Mouse (Mus musculus) midbrain, embryonic 13.5 days (tissue): ENCODE results near the gene Rbp1. TPM values are rescaled to one million over a fixed set of nuclear protein-coding genes. Genes with fewer than 3 reads are reported as not detected.

Source experiments
- ATAC-seq: fragments of 200-750 bp; cut with Nextera tagmentation; 2 replicates; pipeline ENCODE4 v1.8.0; 2017; ENCODE audit warnings: mild to moderate bottlenecking, moderate TSS enrichment, moderate library complexity
- H3K27ac ChIP-seq: fragments of 300-500 bp; sonication (generic); 2 replicates; pipeline ENCODE4 v1.5.1; 2015; ENCODE audit warnings: inconsistent platforms, mild to moderate bottlenecking, moderate library complexity
- H3K27me3 ChIP-seq: fragments of 300-500 bp; sonication (generic); 2 replicates; pipeline ENCODE4 v1.6.1; 2015; ENCODE audit warnings: mild to moderate bottlenecking, inconsistent platforms
- H3K36me3 ChIP-seq: fragments of 300-500 bp; sonication (generic); 2 replicates; pipeline ENCODE4 v1.6.1; 2015; ENCODE audit warnings: mild to moderate bottlenecking, inconsistent platforms
- H3K4me1 ChIP-seq: fragments of 300-500 bp; sonication (generic); replicated peaks from 2 replicates; pipeline ENCODE4 v1.6.1; 2015; ENCODE audit warnings: inconsistent platforms
- H3K4me2 ChIP-seq: fragments of 300-500 bp; sonication (generic); replicated peaks from 2 replicates; pipeline ENCODE4 v1.6.1; 2015; ENCODE audit warnings: moderate library complexity, mild to moderate bottlenecking, inconsistent platforms
- H3K4me3 ChIP-seq: fragments of 300-500 bp; sonication (generic); replicated peaks from 2 replicates; pipeline ENCODE4 v1.5.1; 2015; ENCODE audit warnings: mild to moderate bottlenecking, inconsistent platforms
- H3K9ac ChIP-seq: fragments of 300-500 bp; sonication (generic); replicated peaks from 2 replicates; pipeline ENCODE4 v1.6.1; 2015; ENCODE audit warnings: mild to moderate bottlenecking, inconsistent platforms
- H3K9me3 ChIP-seq: fragments of 300-500 bp; sonication (generic); 2 replicates; pipeline ENCODE4 v1.6.1; 2016; ENCODE audit warnings: mild to moderate bottlenecking, inconsistent platforms
- WGBS: fragments of 180-500 bp; shearing (Covaris S2); methylation state at CpG from one replicate; pipeline ENCODE4 v1.1.7; 2015; 5-methylcytosine and 5-hydroxymethylcytosine counted together
- polyA plus RNA-seq: library from polyadenylated mRNA; unstranded; fragments of >200 nt; fragmentation: Nextera tagmentation; extraction: Ambion mirVana; gene quantifications from 2 replicates; pipeline ENCODE4 v1.2.1, GENCODE M21; 2015

Rbp1 gene
- polyA plus RNA-seq, 1 experiment from 2014 or later = 28.4 TPM

DNA sequence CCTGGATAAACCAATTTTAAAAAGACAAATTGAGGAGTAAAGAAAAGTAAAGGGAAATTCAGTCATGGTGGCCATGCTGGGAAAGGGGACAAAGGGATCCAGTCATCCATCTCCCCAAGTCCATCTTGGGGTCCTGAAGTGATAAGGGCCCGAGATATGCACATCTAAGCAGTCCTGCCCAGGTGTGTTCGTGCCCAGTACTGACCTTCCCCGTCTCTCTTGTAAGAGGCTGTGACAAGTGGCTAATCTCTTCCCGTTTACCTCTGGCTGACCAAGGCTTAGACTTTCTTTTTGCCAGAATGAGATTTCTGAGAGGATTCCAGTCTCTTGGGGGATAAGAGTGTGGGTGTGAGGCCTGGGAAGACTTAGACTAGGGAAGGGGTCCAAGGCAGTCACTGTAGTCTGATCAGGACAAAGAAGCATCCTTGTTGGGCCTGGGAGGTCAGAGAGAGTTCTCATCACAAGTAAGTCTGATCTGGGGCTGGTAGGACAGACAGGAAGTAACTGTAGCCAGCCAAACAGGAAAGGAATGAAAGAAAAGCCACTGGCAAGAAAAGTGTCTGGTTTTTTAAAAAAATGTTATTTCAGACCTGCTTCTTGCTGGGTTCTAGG, 5.3 kb downstream of the Rbp1 start:
- H3K36me3 ChIP-seq = no peaks in the 10 kb centered on the region
- H3K4me1 ChIP-seq = peaks cover 32% of the 10 kb centered on the region
- ATAC-seq = no peak
- no peak overlapping the region for H3K9ac ChIP-seq
- no peaks in the 10 kb centered on the region for H3K9me3 ChIP-seq
- no peak overlapping the region for H3K27ac ChIP-seq
- WGBS = 71% methylated on average over 4 of the region's 4 CpGs
- H3K27me3 ChIP-seq = peaks cover 57% of the 10 kb centered on the region
- H3K4me3 ChIP-seq = no peak overlapping the region
- H3K4me2 ChIP-seq = no peak overlapping the region

DNA sequence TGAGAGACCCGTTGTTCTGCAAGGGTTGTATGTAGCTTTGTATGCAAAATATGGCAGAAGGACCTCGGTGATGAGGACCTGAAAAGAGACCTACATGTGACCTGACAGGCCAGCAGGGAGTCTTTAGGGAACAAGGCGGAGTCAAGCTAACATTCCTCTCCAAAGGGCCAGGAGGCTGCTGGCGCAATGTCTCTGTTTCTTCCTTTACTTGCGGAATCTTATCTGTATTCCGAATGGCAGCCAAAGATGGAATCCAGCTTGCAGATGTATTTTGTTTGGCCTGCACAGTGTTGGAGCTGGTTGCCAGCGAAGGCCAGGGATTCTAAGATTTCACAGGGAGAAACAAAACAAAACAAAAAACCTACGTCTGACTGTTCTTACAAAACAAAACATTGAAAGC, 6.0 kb downstream of the Rbp1 start:
- Histone ChIP-seq H3K4me3 (no peak overlapping the region), H3K4me2 (no peak overlapping the region), H3K9me3 (no peaks in the 10 kb centered on the region), H3K9ac (no peak overlapping the region), H3K27me3 (peaks cover 50% of the 10 kb centered on the region), H3K4me1 (peaks cover 35% of the 10 kb centered on the region), H3K27ac (no peak overlapping the region), H3K36me3 (no peaks in the 10 kb centered on the region)
- 73% methylated on average over 8 of the region's 8 CpGs for WGBS
- no peak for ATAC-seq

DNA sequence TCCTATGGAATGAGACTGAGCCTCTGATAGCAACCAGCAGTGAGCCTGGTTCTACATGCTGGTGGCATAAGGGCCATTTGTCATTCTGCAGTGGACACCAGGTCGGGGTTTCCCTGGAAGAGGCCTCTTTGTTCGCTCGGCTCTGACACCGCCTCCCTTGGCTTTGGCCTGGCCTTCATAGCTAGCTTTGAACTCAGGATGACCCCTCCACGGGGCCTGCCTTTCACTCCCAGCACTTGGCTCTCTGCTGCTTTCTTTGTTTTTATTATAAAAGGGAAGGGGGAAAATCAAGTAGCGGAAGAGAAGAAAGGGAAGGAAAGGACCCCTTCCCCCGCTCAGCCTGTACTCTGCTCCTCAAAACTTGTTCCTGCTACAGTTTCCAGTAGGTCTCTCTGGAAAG, 7.0 kb downstream of the Rbp1 start:
- no peak overlapping the region for H3K4me3 ChIP-seq
- ATAC-seq = no peak

DNA sequence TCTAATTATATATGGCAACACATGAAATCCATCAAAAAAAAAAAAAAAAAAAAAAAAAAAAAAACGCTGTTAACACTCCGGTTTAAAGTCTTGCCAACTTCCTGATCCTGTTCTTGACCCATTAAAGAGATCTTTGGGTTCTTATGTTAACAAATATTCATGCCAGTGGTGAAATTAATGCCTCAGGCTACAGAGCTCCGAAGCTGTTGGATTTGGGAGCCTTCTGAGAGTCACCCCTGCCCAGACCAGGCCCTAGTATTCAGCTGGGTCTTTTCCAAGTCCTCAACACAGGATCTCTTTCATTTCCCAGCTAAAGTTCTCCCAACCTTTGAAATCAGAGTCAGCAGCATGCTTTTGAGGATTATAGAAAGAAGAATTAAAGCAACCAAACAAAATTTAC, 7.8 kb downstream of the Rbp1 start:
- Histone ChIP-seq H3K4me1 (peaks cover 24% of the 10 kb centered on the region), H3K36me3 (no peaks in the 10 kb centered on the region)

More for the DNA sequence above, 7.0 kb downstream of the Rbp1 start:
- Histone ChIP-seq H3K4me1 (peaks cover 31% of the 10 kb centered on the region), H3K27ac (no peak overlapping the region), H3K27me3 (peaks cover 43% of the 10 kb centered on the region), H3K4me2 (no peak overlapping the region), H3K9me3 (no peaks in the 10 kb centered on the region), H3K9ac (no peak overlapping the region), H3K36me3 (no peaks in the 10 kb centered on the region)
- 10% methylated on average over 7 of the region's 7 CpGs for WGBS

DNA sequence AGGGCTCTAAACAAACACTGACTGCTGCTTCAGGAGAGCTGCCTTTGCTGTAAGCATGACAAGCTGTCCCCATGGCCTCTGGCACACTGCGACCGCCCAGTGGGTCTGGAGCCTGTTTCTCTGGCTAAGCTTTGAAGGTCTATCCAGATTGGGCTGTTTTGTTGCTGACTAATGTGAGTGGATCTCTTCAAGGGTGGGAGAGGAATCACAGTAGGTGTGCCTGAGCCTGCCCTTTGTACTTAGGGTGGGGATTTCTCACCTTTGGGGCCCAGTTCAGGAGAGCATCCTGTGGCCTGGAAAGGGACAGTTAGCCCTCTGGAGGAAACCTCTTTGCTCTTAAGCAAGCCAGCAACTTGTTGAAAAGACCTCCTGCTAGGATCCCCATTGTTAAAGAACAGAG, 10.3 kb downstream of the Rbp1 start:
- no peaks in the 10 kb centered on the region for H3K36me3 ChIP-seq
- no peak for ATAC-seq
- 14% methylated on average over 2 of the region's 2 CpGs for WGBS

More for the DNA sequence above, 7.8 kb downstream of the Rbp1 start:
- ATAC-seq = no peak
- Histone ChIP-seq H3K4me3 (no peak overlapping the region), H3K9ac (no peak overlapping the region), H3K27ac (no peak overlapping the region), H3K9me3 (no peaks in the 10 kb centered on the region), H3K27me3 (peaks cover 36% of the 10 kb centered on the region), H3K4me2 (no peak overlapping the region)
- 72% methylated on average over 3 of the region's 3 CpGs for WGBS

DNA sequence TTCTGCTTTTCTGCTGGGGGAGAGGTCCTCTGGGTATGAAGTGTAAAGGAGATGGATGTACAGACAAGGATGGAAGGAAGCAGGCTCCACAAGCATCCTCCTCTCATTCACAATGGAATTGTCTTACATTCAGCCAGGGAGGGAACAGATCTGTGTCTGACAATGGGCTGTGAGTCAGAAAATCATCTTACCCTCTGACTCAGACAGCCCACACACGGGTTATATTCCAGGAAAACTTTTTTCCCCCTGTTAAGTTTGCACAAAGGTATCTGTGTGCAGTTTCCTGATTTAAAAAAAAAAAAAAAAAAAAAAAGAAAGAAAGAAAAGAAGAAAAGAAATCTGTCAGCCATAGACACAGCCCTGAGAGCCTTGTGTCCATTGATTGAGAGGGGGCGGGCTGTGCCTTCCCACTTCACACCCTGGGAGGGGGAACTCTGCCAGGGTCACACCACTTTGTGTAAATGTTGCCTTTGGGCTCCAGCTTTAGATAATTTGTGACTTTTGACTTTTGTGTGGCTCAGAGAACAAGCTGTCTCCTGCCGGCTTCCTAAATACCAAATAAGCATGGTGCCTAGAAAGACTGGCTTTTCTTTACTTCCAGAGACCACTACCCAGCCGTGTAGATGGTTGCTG, 11.3 kb downstream of the Rbp1 start:
- 17% methylated on average over 4 of the region's 4 CpGs for WGBS
- no peak for ATAC-seq
- Histone ChIP-seq H3K4me2 (no peak overlapping the region), H3K9ac (no peak overlapping the region), H3K27me3 (peaks cover 14% of the 10 kb centered on the region; the same call in 1 of the 2 replicates), H3K4me3 (no peak overlapping the region), H3K36me3 (no peaks in the 10 kb centered on the region), H3K27ac (no peak overlapping the region), H3K4me1 (peaks cover 20% of the 10 kb centered on the region), H3K9me3 (no peaks in the 10 kb centered on the region)

More for the DNA sequence above, 10.3 kb downstream of the Rbp1 start:
- Histone ChIP-seq H3K27ac (no peak overlapping the region), H3K4me3 (no peak overlapping the region), H3K4me1 (peaks cover 17% of the 10 kb centered on the region), H3K9me3 (no peaks in the 10 kb centered on the region), H3K9ac (no peak overlapping the region), H3K27me3 (peaks cover 14% of the 10 kb centered on the region; the same call in 1 of the 2 replicates), H3K4me2 (no peak overlapping the region)

DNA sequence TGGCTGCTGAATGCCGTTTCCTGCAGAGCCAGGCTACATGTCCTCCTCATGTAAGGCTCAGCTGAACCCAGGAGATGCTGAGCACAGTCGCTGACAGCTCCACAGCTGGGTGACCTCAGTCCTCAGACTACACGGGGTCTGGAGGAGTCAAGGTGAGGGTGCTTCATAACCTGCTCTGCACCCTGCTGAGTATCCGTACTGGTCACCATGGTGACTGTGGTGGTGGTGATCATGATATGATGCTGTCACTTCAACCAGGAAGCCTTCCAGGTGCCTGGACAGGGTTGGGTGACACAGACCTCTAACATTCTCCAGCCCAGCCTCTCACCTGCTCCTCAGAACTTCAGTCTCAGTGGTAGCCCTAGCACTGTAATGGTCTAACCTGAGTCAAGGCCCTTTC, 15.1 kb downstream of the Rbp1 start:
- no peak overlapping the region for H3K27ac ChIP-seq
- 89% methylated on average over 4 of the region's 4 CpGs for WGBS
- H3K4me2 ChIP-seq = no peak overlapping the region
- no peak overlapping the region for H3K9ac ChIP-seq
- no peaks in the 10 kb centered on the region for H3K9me3 ChIP-seq
- peaks cover 2% of the 10 kb centered on the region; the same call in 1 of the 2 replicates for H3K27me3 ChIP-seq
- H3K4me3 ChIP-seq = no peak overlapping the region
- no peaks in the 10 kb centered on the region for H3K36me3 ChIP-seq
- H3K4me1 ChIP-seq = peaks cover 14% of the 10 kb centered on the region
- ATAC-seq = no peak

DNA sequence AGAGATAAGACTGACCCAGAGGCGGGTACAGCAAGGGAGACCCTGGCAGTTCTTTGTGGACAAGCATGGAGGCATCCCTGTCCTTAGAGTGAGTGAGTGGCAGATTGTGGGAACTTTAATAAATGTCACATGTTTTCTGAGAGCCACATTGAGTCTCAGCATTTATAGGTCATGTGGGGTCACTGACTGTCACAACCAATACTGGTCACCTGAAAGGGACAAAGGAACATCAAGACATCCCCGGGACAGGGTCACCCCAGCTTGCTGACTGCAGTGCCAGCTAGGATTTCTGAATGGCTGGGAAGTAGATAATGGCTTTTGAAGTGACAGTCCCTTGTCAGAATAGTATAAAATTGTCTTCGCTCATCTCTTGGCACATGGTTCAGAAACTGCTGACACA, 16.3 kb downstream of the Rbp1 start:
- Histone ChIP-seq H3K4me3 (no peak overlapping the region), H3K4me1 (peaks cover 4% of the 10 kb centered on the region; the same call in 1 of the 2 replicates), H3K27me3 (no peaks in the 10 kb centered on the region; the same call in 1 of the 2 replicates), H3K9ac (no peak overlapping the region), H3K4me2 (no peak overlapping the region), H3K9me3 (no peaks in the 10 kb centered on the region), H3K27ac (no peak overlapping the region), H3K36me3 (no peaks in the 10 kb centered on the region)
- WGBS = 60% methylated on average over 3 of the region's 3 CpGs
- ATAC-seq = no peak

DNA sequence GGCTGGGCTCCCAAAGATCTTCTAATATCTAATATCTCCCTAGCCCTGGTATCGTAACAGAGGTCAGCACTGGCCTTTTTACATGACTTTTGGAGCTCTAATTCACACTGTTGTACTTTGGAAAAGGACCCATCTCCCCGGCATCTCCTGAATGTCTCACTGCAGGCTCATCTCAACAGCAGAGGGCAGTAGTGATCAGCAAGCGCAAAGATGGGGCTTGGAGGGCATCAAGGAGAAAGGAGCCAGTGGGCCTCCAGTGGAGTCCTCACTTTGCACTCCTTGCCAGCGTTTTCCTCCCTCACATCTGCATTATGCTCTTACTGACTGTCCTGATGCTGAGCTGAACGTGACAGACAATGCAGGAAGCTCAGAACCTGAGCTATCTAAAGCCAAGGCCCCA, 19.9 kb downstream of the Rbp1 start:
- no peak overlapping the region for H3K4me2 ChIP-seq
- no peaks in the 10 kb centered on the region for H3K9me3 ChIP-seq
- no peak overlapping the region for H3K4me3 ChIP-seq
- H3K27ac ChIP-seq = no peak overlapping the region
- no peaks in the 10 kb centered on the region for H3K27me3 ChIP-seq
- ATAC-seq = no peak
- no peak overlapping the region for H3K9ac ChIP-seq
- peaks cover 3% of the 10 kb centered on the region; the same call in 1 of the 2 replicates for H3K4me1 ChIP-seq
- H3K36me3 ChIP-seq = no peaks in the 10 kb centered on the region
- WGBS = 46% methylated on average over 5 of the region's 5 CpGs

DNA sequence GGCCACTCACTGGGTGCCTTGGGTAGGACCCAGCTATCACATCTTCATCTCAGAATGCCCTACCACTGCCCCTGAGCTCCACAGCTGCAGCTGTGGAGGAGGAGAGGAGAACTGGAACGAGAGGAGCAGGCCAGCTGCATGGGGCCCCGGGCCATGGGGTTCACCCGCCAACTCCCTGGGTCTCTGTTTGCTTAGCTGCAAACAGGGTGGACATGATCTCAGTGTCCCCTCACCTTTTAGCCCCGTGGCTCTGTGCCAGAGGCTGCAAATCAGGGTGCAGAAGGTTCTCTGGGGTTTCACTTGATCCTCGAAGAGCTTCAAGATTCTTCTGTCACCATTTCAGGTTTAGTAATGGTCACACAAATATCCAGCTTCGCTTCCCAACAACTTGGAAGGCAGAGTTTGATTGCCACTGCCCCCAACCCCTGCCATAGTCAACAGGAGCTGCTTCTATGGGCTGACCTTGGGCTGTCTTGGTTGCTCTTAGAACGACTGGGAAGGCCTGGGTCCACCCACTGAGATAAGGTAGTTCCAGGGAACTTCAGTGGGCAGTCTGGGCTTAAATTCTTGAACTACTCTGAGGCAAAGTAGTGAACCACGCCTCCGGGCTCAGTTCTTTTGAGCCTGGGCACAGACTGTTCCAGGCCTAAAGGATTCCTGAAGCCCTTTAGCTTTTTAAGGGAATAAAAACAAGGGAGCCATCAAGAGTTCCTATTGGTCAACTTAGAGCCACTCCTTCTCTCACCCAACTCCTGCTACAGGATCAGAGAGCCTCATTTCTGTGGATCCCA, 22.8 kb downstream of the Rbp1 start:
- H3K4me2 ChIP-seq = no peak overlapping the region
- H3K4me1 ChIP-seq = peaks cover 7% of the 10 kb centered on the region; the same call in 1 of the 2 replicates
- H3K27ac ChIP-seq = no peak overlapping the region
- no peak for ATAC-seq
- H3K9ac ChIP-seq = no peak overlapping the region
- H3K36me3 ChIP-seq = no peaks in the 10 kb centered on the region
- H3K27me3 ChIP-seq = no peaks in the 10 kb centered on the region
- no peaks in the 10 kb centered on the region for H3K9me3 ChIP-seq
- no peak overlapping the region for H3K4me3 ChIP-seq
- WGBS = 77% methylated on average over 9 of the region's 9 CpGs

DNA sequence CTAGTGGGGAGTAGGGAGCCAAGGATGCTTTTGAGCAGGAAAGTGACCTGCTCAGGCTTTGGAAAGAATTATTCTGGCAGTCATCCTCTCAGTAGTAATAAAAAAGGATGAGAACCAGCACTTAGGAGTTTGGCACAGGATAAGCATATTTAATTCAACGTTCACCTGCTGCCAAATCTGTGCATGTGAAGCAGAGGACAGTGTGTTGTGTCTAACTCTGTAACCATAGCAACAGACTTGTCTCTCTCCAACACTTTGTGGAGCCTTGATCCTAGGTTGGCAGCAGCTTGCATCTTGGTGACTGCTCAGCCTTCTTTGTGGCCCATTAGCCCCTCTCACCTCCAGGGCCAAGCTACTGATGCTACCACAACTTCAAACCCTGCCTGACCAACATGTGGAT, 28.2 kb downstream of the Rbp1 start:
- WGBS = 85% methylated on average over 1 of the region's 1 CpGs
- Histone ChIP-seq H3K4me2 (no peak overlapping the region), H3K36me3 (no peaks in the 10 kb centered on the region), H3K27ac (no peak overlapping the region), H3K9ac (no peak overlapping the region), H3K4me3 (no peak overlapping the region), H3K4me1 (peaks cover 7% of the 10 kb centered on the region; the same call in 1 of the 2 replicates), H3K9me3 (no peaks in the 10 kb centered on the region), H3K27me3 (no peaks in the 10 kb centered on the region)
- no peak for ATAC-seq

DNA sequence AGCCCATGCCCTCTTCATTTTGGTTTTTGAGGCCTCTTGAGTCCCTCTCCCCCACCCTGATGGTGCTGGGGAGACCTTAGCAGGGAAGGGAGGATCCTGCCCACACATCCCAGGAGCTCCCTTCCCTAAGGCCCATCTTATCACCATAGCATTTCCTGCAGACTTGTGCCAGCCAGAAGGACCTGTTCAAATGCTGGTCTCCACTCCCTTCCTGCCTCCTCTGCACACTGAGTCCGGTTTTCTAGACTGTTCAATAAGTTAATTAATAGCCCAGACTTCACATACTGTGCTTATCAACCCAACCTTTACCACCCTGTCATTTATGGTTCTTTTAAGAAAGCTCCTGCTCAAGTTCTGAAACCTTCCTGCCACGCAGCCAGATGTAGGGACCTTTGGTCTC, 43.9 kb downstream of the Rbp1 start:
- no peaks in the 10 kb centered on the region for H3K27me3 ChIP-seq
- no peaks in the 10 kb centered on the region for H3K9me3 ChIP-seq
- WGBS = 69% methylated on average over 2 of the region's 2 CpGs
- H3K36me3 ChIP-seq = no peaks in the 10 kb centered on the region
- no peak overlapping the region for H3K27ac ChIP-seq
- no peak for ATAC-seq
- H3K4me1 ChIP-seq = 0 out of 2 replicates have a peak, but pooled peaks cover 3% of the 10 kb centered on the region
- H3K4me2 ChIP-seq = no peak overlapping the region
- H3K9ac ChIP-seq = no peak overlapping the region
- no peak overlapping the region for H3K4me3 ChIP-seq
